Mouse (Mus musculus) B cell, adult 67 days (primary cell): ENCODE measurements around the gene Adamtsl3. TPM values are rescaled to one million over a fixed set of nuclear protein-coding genes. Genes with fewer than 3 reads are reported as not detected.

Experiments
- total RNA-seq, 2 experiments: library from RNA; stranded (reverse); gene quantifications; 4 replicates each; pipeline ENCODE4 v1.2.4; 2023

Gene Adamtsl3
- not detected for total RNA-seq

GRCm38 (mm10) chr7:82335211-82336121, at the start of gene Adamtsl3:
Adamtsl3 (plus strand) TSS chr7:82335694.

GRCm38 (mm10) chr7:82648353-82649080, 313.0 kb downstream of the Adamtsl3 start, which contains the start of the genes Saxo2 and Efl1:
Saxo2 (minus strand) TSS chr7:82648528.
Efl1 (plus strand) TSS chr7:82648614.

Other genes with a start within 250 kb of the Adamtsl3 start
- not detected for gene Sh3gl3, start 161.9 kb upstream of the Adamtsl3 start, total RNA-seq